Mouse (Mus musculus) CH12.LX (cell line): ENCODE measurements at regions not wholly inside any gene's neighbourhood (a gene's known extent, or its start where the extent isn't known, plus 50 kb on each side); places are given as distances from the start of the nearest gene placed in this dataset.

ENCODE experiments used
- CTCF ChIP-seq, 2 experiments: IDR thresholded peaks in 1 of 2; conservative IDR thresholded peaks in 1 of 2; 2 replicates each; pipeline ENCODE4 v1.5.1; 2011 to 2012; ENCODE audit warnings: low read depth in 2 of 2, low read length in 2 of 2, improper control_type of control experiment in 1 of 2, inconsistent platforms in 1 of 2, mild to moderate bottlenecking in 1 of 2, moderate library complexity in 1 of 2
- EP300 ChIP-seq: IDR thresholded peaks from 2 replicates; pipeline ENCODE4 v1.6.1; 2011; ENCODE audit warnings: low read length, improper control_type of control experiment
- HCFC1 ChIP-seq: IDR thresholded peaks from 2 replicates; pipeline ENCODE4 v1.6.1; 2012; ENCODE audit warnings: low read depth, mild to moderate bottlenecking, inconsistent platforms, low read length, improper control_type of control experiment
- MAFK ChIP-seq: IDR thresholded peaks from 2 replicates; pipeline ENCODE4 v1.6.1; 2011; ENCODE audit warnings: low read length, improper control_type of control experiment; ENCODE audit not compliant: insufficient replicate concordance
- MAX ChIP-seq: IDR thresholded peaks from 2 replicates; pipeline ENCODE4 v1.6.1; 2011; ENCODE audit warnings: low read length, improper control_type of control experiment
- MAZ ChIP-seq: IDR thresholded peaks from 2 replicates; pipeline ENCODE4 v1.6.1; 2012; ENCODE audit warnings: low read depth, mild to moderate bottlenecking, inconsistent platforms, low read length, improper control_type of control experiment, moderate library complexity
- MXI1 ChIP-seq: IDR thresholded peaks from 2 replicates; pipeline ENCODE4 v1.6.1; 2011; ENCODE audit warnings: mild to moderate bottlenecking, low read depth, low read length, improper control_type of control experiment
- POLR2A ChIP-seq: IDR thresholded peaks from 2 replicates; pipeline ENCODE4 v1.6.1; 2011; ENCODE audit warnings: low read depth, mild to moderate bottlenecking, improper control_type of control experiment, low read length
- POLR2AphosphoS2 ChIP-seq: IDR thresholded peaks from 2 replicates; pipeline ENCODE4 v1.6.1; 2011; ENCODE audit warnings: low read depth, low read length, improper control_type of control experiment
- TCF12 ChIP-seq: IDR thresholded peaks from 2 replicates; pipeline ENCODE4 v1.6.1; 2014; ENCODE audit warnings: low read depth, mild to moderate bottlenecking, inconsistent platforms, low read length, improper control_type of control experiment
- ZC3H11A ChIP-seq: IDR thresholded peaks from 2 replicates; pipeline ENCODE4 v1.6.1; 2012; ENCODE audit warnings: low read depth, mild to moderate bottlenecking, inconsistent platforms, low read length, improper control_type of control experiment

- no peak for TF ChIP-seq CTCF (conservative IDR thresholded peaks at IDR 0.05 in 1 of 2, IDR thresholded peaks at IDR 0.05 in 1 of 2; ENCODE audit: low read depth in 2 of 2, low read length in 2 of 2)
- no peak for TF ChIP-seq EP300
- TF ChIP-seq MAZ, result no peak
- TF ChIP-seq POLR2AphosphoS2, result no peak
- no peak for TF ChIP-seq MAX
- TF ChIP-seq POLR2A, result no peak
- TF ChIP-seq ZC3H11A, result no peak
- no peak for TF ChIP-seq MAFK
- no peak for TF ChIP-seq HCFC1
- TF ChIP-seq MXI1, result no peak
- no peak for TF ChIP-seq TCF12
Observed at GRCm38 (mm10) chr13:10554595-10554994, 193.9 kb upstream of the Chrm3 start.
